Mouse (Mus musculus) Patski (cell line): Measurements from ENCODE around the gene Olfr669. TPM values are rescaled to one million over a fixed set of nuclear protein-coding genes. Genes with fewer than 3 reads are reported as not detected.
"Not testable (repeated sequence)": the region's sequence is repeated elsewhere in the genome, so short reads cannot be mapped to it uniquely, and the experiment has no call there.

Source experiments
- ATAC-seq: fragments of 100-300 bp; one replicate; pipeline ENCODE4 v1.8.0; 2021
- CTCF ChIA-PET: fragments of 350-600 bp; sonication (Branson Sonifier 250); formaldehyde crosslinking; loops from one replicate; lab custom pipeline; 2022; ENCODE audit warnings: inconsistent platforms; lab: Charles Lee
- POLR2A ChIA-PET: fragments of 350-600 bp; sonication (Branson Sonifier 250); formaldehyde crosslinking; loops from one replicate; lab custom pipeline; 2022; ENCODE audit warnings: antibody characterized with exemption, inconsistent platforms; lab: Charles Lee
- DNase-seq: peaks from one replicate; pipeline ENCODE4 v3.0.0-alpha.2; 2011; ENCODE audit warnings: low read depth, low spot score
- H3K27me3 ChIP-seq: fragments of 371-371 bp; one replicate; pipeline ENCODE4 v1.5.1; 2021
- CTCF ChIP-seq: fragments of 100-300 bp; IDR thresholded peaks from one replicate; pipeline ENCODE4 v1.5.1; 2021
- in situ Hi-C: fragments of 300-500 bp; cut with MboI; formaldehyde crosslinking; loops from 3 replicates; pipeline ENCODE4 v1.11.1; 2018; ENCODE audit warnings: low pct_unique_long_range_greater_than_20kb, mixed read lengths
- polyA plus RNA-seq: library from polyadenylated mRNA; unstranded; gene quantifications from one replicate; pipeline ENCODE4 v1.2.3, GENCODE M21; 2021

Gene Olfr669
- polyA plus RNA-seq: not detected

GRCm38 (mm10) chr7:104933940-104934339 lies at the start of gene Olfr669:
Gene Olfr669 (plus strand): TSS chr7:104934240.
- H3K27me3 ChIP-seq: no peaks in the 10 kb centered on the region
- POLR2A ChIA-PET: no interaction called here
- DNase-seq (no peak), ATAC-seq (no peak)
- in situ Hi-C loops: no loop called here
- no peak for TF ChIP-seq CTCF
- CTCF ChIA-PET: no interaction called here

DNA sequence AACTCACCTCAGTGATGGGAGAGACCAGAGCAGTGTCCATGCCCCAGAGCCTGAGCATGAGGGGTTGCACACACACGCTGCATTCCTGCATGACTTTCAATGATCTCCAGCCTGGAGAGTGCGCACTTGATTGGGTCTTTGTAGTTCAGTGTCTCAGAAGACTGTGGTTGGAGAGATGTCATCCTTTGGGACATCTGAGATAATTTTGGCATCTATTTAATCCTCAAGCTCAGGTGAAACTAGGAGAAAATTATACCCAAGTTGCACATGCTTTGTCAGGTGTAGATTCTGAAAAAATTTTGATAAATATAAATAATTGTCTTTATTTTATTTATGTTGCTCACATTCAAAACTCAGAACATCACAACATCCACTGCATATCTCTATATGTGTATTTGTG lies 38.2 kb upstream of the Olfr669 start, which contains the start of gene Olfr666:
TSS of gene Olfr666 (minus strand) at position 101 of the 400 bp plus-strand sequence.
- ChIA-PET CTCF (no interaction called here), POLR2A (no interaction called here)
- no peaks in the 10 kb centered on the region for H3K27me3 ChIP-seq
- in situ Hi-C loops: no loop called here
- DNase-seq (no peak), ATAC-seq (no peak)
- no peak for TF ChIP-seq CTCF

DNA sequence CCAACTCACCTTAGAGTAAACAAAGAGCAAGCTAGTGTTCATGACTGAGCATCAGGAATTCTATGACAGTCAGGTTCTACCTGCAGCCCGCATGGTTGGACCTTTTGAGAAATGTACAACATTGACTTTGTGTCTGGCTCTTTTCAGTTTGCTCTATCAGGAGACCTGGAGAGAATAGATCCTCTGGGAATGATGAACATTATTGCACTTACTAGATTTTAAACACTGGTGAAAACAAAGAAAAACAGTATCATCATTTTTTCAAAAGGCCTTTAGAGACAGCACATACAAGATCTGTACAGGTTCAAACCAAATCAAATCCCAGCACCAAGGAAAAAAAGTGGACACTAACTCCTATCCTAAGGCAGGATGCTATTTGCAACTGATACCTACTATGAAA lies 12.7 kb upstream of the Olfr669 start, which contains the start of gene Olfr667:
TSS of gene Olfr667 (minus strand) at position 101 of the 400 bp plus-strand sequence.
- ChIA-PET CTCF (no interaction called here), POLR2A (no interaction called here)
- in situ Hi-C loops: no loop called here
- H3K27me3 ChIP-seq: no peaks in the 10 kb centered on the region
- TF ChIP-seq CTCF: no peak
- ATAC-seq (no peak), DNase-seq (no peak)

GRCm38 (mm10) chr7:104927957-104928356 lies 6.1 kb upstream of the Olfr669 start, which contains the start of gene Olfr668:
Gene Olfr668 (minus strand): TSS chr7:104928057.
- H3K27me3 ChIP-seq: no peaks in the 10 kb centered on the region
- ChIA-PET POLR2A (no interaction called here), CTCF (no interaction called here)
- ATAC-seq (no peak), DNase-seq (no peak)
- in situ Hi-C loops: no loop called here
- no peak for TF ChIP-seq CTCF

GRCm38 (mm10) chr7:104950234-104950633 lies 16.2 kb downstream of the Olfr669 start:
- H3K27me3 ChIP-seq, ATAC-seq, POLR2A ChIA-PET, in situ Hi-C loops, CTCF ChIA-PET, DNase-seq: not testable (repeated sequence)

DNA sequence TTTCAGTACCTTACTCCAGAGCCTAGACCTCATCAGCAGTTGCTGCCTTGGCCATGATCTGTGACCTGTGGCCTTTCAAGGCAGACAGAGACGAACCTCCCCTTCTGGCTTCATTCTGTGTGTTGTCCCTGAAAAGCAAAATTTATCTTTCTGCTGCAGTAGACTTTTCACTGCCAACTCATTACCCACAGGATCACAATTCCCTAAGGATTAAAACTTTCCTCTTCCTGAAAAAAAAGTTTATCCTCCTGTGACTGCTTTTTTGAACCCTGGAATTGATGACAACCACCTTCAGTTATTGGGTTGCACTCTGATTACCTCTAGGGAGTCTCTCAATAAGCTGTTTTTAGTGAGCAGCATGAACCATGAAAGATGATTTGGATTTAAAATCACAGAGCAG lies 28.5 kb downstream of the Olfr669 start, which contains the start of gene Olfr670:
TSS of gene Olfr670 (minus strand) at position 101 of the 400 bp plus-strand sequence.
- H3K27me3 ChIP-seq: no peaks in the 10 kb centered on the region
- ChIA-PET CTCF (no interaction called here), POLR2A (no interaction called here)
- in situ Hi-C loops: no loop called here
- DNase-seq (no peak), ATAC-seq (no peak)
- TF ChIP-seq CTCF: no peak

DNA sequence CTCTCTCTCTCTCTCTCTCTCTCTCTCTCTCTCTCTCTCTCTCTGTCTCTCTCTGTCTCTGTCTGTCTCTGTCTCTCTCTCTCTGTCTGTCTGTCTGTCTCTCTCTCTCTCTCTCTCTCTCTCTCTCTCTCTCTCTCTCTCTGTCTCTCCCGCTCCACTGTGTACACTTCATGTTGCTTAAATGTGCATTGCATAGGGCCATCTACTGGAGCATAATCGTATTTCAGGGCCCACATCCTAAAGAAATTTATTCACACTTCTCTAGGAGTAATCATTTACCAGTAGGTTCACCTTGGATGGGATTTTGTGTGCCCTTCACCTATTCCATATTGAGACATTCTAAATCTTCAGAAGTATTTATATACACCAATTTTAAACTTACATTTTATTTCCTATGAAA lies 38.5 kb downstream of the Olfr669 start:
- DNase-seq, POLR2A ChIA-PET, in situ Hi-C loops, CTCF ChIA-PET, H3K27me3 ChIP-seq, ATAC-seq: not testable (repeated sequence)

DNA sequence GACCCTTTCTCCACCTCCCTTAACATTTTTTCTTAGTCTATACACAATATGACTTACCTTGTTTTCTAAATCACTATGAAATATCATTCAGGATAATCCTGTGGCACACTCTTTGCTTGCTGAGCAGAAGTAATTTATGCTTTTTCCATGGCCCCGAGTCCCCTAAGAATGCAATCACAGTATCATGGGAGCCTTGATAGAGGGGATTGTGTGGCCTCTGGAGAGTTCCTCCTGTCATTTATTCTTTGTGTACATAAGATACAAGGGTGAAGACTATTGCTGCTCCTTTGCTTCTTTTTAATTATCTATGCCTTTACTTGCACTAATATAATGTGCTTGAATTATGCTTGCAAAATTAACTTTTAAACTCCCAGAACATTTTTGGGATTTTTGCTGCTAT lies 45.0 kb downstream of the Olfr669 start, which contains the start of gene Olfr671:
TSS of gene Olfr671 (minus strand) at position 101 of the 400 bp plus-strand sequence.
- DNase-seq (no peak), ATAC-seq (no peak)
- in situ Hi-C loops: no loop called here
- no peaks in the 10 kb centered on the region for H3K27me3 ChIP-seq
- ChIA-PET CTCF (no interaction called here), POLR2A (no interaction called here)
- TF ChIP-seq CTCF: no peak

Other genes with a start within 250 kb of the Olfr669 start
- gene Olfr661, start 247.7 kb upstream of the Olfr669 start, polyA plus RNA-seq: not detected
- not detected for gene Usp17le, start 156.8 kb upstream of the Olfr669 start, polyA plus RNA-seq
- not detected for gene Usp17lb, start 91.6 kb upstream of the Olfr669 start, polyA plus RNA-seq
- gene Usp17la, start 77.2 kb upstream of the Olfr669 start, polyA plus RNA-seq: not detected
- gene Olfr665, start 56.2 kb upstream of the Olfr669 start, polyA plus RNA-seq: not detected
- not detected for gene Olfr666, start 38.3 kb upstream of the Olfr669 start, polyA plus RNA-seq
- gene Olfr667, start 12.8 kb upstream of the Olfr669 start, polyA plus RNA-seq: not detected
- not detected for gene Olfr668, start 6.2 kb upstream of the Olfr669 start, polyA plus RNA-seq
- not detected for gene Olfr670, start 28.4 kb downstream of the Olfr669 start, polyA plus RNA-seq
- gene Olfr671, start 44.9 kb downstream of the Olfr669 start, polyA plus RNA-seq: not detected
- not detected for gene Olfr672, start 67.8 kb downstream of the Olfr669 start, polyA plus RNA-seq
- gene Olfr675, start 94.2 kb downstream of the Olfr669 start, polyA plus RNA-seq: not detected
- not detected for gene Olfr676, start 98.5 kb downstream of the Olfr669 start, polyA plus RNA-seq
- gene Olfr677, start 117.1 kb downstream of the Olfr669 start, polyA plus RNA-seq: not detected
- gene Olfr678, start 130.2 kb downstream of the Olfr669 start, polyA plus RNA-seq: not detected
- not detected for gene Olfr679, start 147.0 kb downstream of the Olfr669 start, polyA plus RNA-seq
- not detected for gene Olfr680-ps1, start 158.6 kb downstream of the Olfr669 start, polyA plus RNA-seq
- gene Olfr681, start 182.6 kb downstream of the Olfr669 start, polyA plus RNA-seq: not detected
- gene Olfr683, start 212.8 kb downstream of the Olfr669 start, polyA plus RNA-seq: not detected
- gene Olfr684, start 229.4 kb downstream of the Olfr669 start, polyA plus RNA-seq: not detected